Mouse (Mus musculus) forebrain, embryonic 10.5 days (tissue): Measurements from ENCODE around the gene Nup107. TPM values are rescaled to one million over a fixed set of nuclear protein-coding genes. Genes with fewer than 3 reads are reported as not detected.
"Not testable (repeated sequence)": the region's sequence is repeated elsewhere in the genome, so short reads cannot be mapped to it uniquely, and the experiment has no call there.

Experiments
- DNase-seq: peaks from one replicate; pipeline ENCODE4 v3.0.0-alpha.2; 2017; ENCODE audit warnings: low spot score; ENCODE audit errors: extremely low spot score
- H3K27ac ChIP-seq: fragments of 300-500 bp; sonication (generic); 2 replicates; pipeline ENCODE4 v1.5.1; 2016; ENCODE audit warnings: mild to moderate bottlenecking
- H3K27me3 ChIP-seq: fragments of 300-500 bp; sonication (generic); 2 replicates; pipeline ENCODE4 v1.6.1; 2016; ENCODE audit warnings: mild to moderate bottlenecking; ENCODE audit not compliant: poor library complexity, severe bottlenecking
- H3K36me3 ChIP-seq: fragments of 300-500 bp; sonication (generic); replicated peaks from 2 replicates; pipeline ENCODE4 v1.6.1; 2016; ENCODE audit warnings: mild to moderate bottlenecking, moderate library complexity
- H3K4me1 ChIP-seq: fragments of 300-500 bp; sonication (generic); 2 replicates; pipeline ENCODE4 v1.6.1; 2016
- H3K4me3 ChIP-seq: fragments of 300-500 bp; sonication (generic); 2 replicates; pipeline ENCODE4 v1.5.1; 2016; ENCODE audit warnings: mild to moderate bottlenecking, moderate library complexity
- H3K9me3 ChIP-seq: fragments of 300-500 bp; sonication (generic); 2 replicates; pipeline ENCODE4 v1.6.1; 2016; ENCODE audit warnings: mild to moderate bottlenecking, moderate library complexity
- WGBS: fragments of 180-500 bp; shearing (Covaris S2); methylation state at CpG from one replicate; pipeline ENCODE4 v1.1.7; 2016; 5-methylcytosine and 5-hydroxymethylcytosine counted together
- polyA plus RNA-seq: library from polyadenylated mRNA; unstranded; fragments of >200 nt; fragmentation: Nextera tagmentation; extraction: Ambion mirVana; gene quantifications from 2 replicates; pipeline ENCODE4 v1.2.1, GENCODE M21; 2016

Gene Nup107
- polyA plus RNA-seq, 1 experiment from 2014 or later, result 113 TPM

- Histone ChIP-seq H3K9me3 (no peaks in the 10 kb centered on the region), H3K4me1 (peaks cover 21% of the 10 kb centered on the region), H3K36me3 (peaks cover 64% of the 10 kb centered on the region), H3K27ac (no peak overlapping the region), H3K27me3 (no peaks in the 10 kb centered on the region), H3K4me3 (no peak overlapping the region)
- no peak for DNase-seq
- WGBS, result 91% methylated on average over 7 of the region's 7 CpGs
Observed at GRCm38 (mm10) chr10:117747711-117748110, 44.8 kb downstream of the Nup107 start.

- H3K9me3 ChIP-seq, result no peaks in the 10 kb centered on the region
- H3K4me3 ChIP-seq, result peak within 1 kb of the TSS; percentile 67
- peaks cover 59% of the 10 kb centered on the region for H3K36me3 ChIP-seq
- peak within 1 kb of the TSS; percentile 73 for H3K27ac ChIP-seq
- H3K4me1 ChIP-seq, result peaks cover 21% of the 10 kb centered on the region
- DNase-seq, result peak; percentile 92
- 14% methylated on average over 45 of the region's 46 CpGs for WGBS
- no peaks in the 10 kb centered on the region for H3K27me3 ChIP-seq
Observed at GRCm38 (mm10) chr10:117746297-117746883, 46.1 kb downstream of the Nup107 start, which contains the start of gene Slc35e3. Gene Slc35e3 (minus strand): TSS chr10:117746365.

GRCm38 (mm10) chr10:117745570-117746296 is 46.8 kb downstream of the Nup107 start:
- H3K9me3 ChIP-seq, H3K27me3 ChIP-seq: not testable (repeated sequence)
- peaks cover 56% of the 10 kb centered on the region for H3K36me3 ChIP-seq
- WGBS, result 2% methylated on average over 14 of the region's 46 CpGs
- peak overlapping the region; percentile 73 for H3K27ac ChIP-seq
- DNase-seq, result peak; percentile 41
- peak overlapping the region; percentile 67 for H3K4me3 ChIP-seq
- H3K4me1 ChIP-seq, result peaks cover 21% of the 10 kb centered on the region

GRCm38 (mm10) chr10:117743917-117744316 is 48.6 kb downstream of the Nup107 start:
- 88% methylated on average over 4 of the region's 4 CpGs for WGBS
- Histone ChIP-seq H3K9me3 (no peaks in the 10 kb centered on the region), H3K4me3 (no peak overlapping the region), H3K36me3 (peaks cover 56% of the 10 kb centered on the region), H3K4me1 (peaks cover 21% of the 10 kb centered on the region), H3K27ac (no peak overlapping the region), H3K27me3 (no peaks in the 10 kb centered on the region)
- no peak for DNase-seq

GRCm38 (mm10) chr10:117743182-117743581 is 49.3 kb downstream of the Nup107 start:
- H3K4me1 ChIP-seq, result peaks cover 21% of the 10 kb centered on the region
- H3K36me3 ChIP-seq, result peaks cover 56% of the 10 kb centered on the region
- H3K9me3 ChIP-seq, result no peaks in the 10 kb centered on the region
- no peak overlapping the region for H3K4me3 ChIP-seq
- 90% methylated on average over 2 of the region's 2 CpGs for WGBS
- no peak overlapping the region for H3K27ac ChIP-seq
- no peak for DNase-seq
- H3K27me3 ChIP-seq, result no peaks in the 10 kb centered on the region

GRCm38 (mm10) chr10:117742618-117743017 is 49.9 kb downstream of the Nup107 start:
- DNase-seq, result no peak
- Histone ChIP-seq H3K4me1 (peaks cover 21% of the 10 kb centered on the region), H3K36me3 (peaks cover 56% of the 10 kb centered on the region), H3K27me3 (no peaks in the 10 kb centered on the region), H3K27ac (no peak overlapping the region), H3K4me3 (no peak overlapping the region), H3K9me3 (no peaks in the 10 kb centered on the region)
- WGBS, result 94% methylated on average over 4 of the region's 4 CpGs

GRCm38 (mm10) chr10:117741698-117742475 is 50.6 kb downstream of the Nup107 start:
- Histone ChIP-seq H3K9me3 (no peaks in the 10 kb centered on the region), H3K36me3 (peaks cover 60% of the 10 kb centered on the region), H3K27me3 (no peaks in the 10 kb centered on the region), H3K4me1 (peaks cover 21% of the 10 kb centered on the region), H3K27ac (peak overlapping the region; percentile 15; the same call in 1 of the 2 replicates), H3K4me3 (no peak overlapping the region)
- 88% methylated on average over 15 of the region's 15 CpGs for WGBS
- DNase-seq, result no peak

- H3K27me3 ChIP-seq, result no peaks in the 10 kb centered on the region
- 91% methylated on average over 9 of the region's 9 CpGs for WGBS
- H3K4me1 ChIP-seq, result peaks cover 21% of the 10 kb centered on the region
- H3K4me3 ChIP-seq, result no peak overlapping the region
- no peaks in the 10 kb centered on the region for H3K9me3 ChIP-seq
- no peak overlapping the region for H3K27ac ChIP-seq
- DNase-seq, result no peak
- H3K36me3 ChIP-seq, result peaks cover 69% of the 10 kb centered on the region
Observed at GRCm38 (mm10) chr10:117740921-117741320, 51.6 kb downstream of the Nup107 start.

GRCm38 (mm10) chr10:117740171-117740570 is 52.3 kb downstream of the Nup107 start:
- Histone ChIP-seq H3K27ac (no peak overlapping the region), H3K4me3 (no peak overlapping the region), H3K9me3 (no peaks in the 10 kb centered on the region), H3K4me1 (peaks cover 17% of the 10 kb centered on the region), H3K27me3 (no peaks in the 10 kb centered on the region), H3K36me3 (peaks cover 75% of the 10 kb centered on the region)
- no peak for DNase-seq
- 95% methylated on average over 10 of the region's 10 CpGs for WGBS

GRCm38 (mm10) chr10:117739648-117739948 is 52.9 kb downstream of the Nup107 start:
- DNase-seq, result no peak
- Histone ChIP-seq H3K36me3 (peaks cover 75% of the 10 kb centered on the region), H3K27me3 (no peaks in the 10 kb centered on the region), H3K4me3 (no peak overlapping the region), H3K27ac (no peak overlapping the region), H3K4me1 (peaks cover 12% of the 10 kb centered on the region), H3K9me3 (no peaks in the 10 kb centered on the region)
- 97% methylated on average over 6 of the region's 6 CpGs for WGBS

GRCm38 (mm10) chr10:117738928-117739647 is 53.4 kb downstream of the Nup107 start:
- H3K9me3 ChIP-seq, result no peaks in the 10 kb centered on the region
- DNase-seq, result no peak
- H3K36me3 ChIP-seq, result peaks cover 74% of the 10 kb centered on the region
- no peak overlapping the region for H3K4me3 ChIP-seq
- H3K27me3 ChIP-seq, result no peaks in the 10 kb centered on the region
- 92% methylated on average over 15 of the region's 15 CpGs for WGBS
- H3K27ac ChIP-seq, result no peak overlapping the region
- peaks cover 6% of the 10 kb centered on the region for H3K4me1 ChIP-seq

GRCm38 (mm10) chr10:117738140-117738921 is 54.2 kb downstream of the Nup107 start:
- Histone ChIP-seq H3K27me3 (no peaks in the 10 kb centered on the region), H3K4me3 (no peak overlapping the region), H3K36me3 (peaks cover 67% of the 10 kb centered on the region), H3K27ac (no peak overlapping the region), H3K4me1 (no peaks in the 10 kb centered on the region), H3K9me3 (no peaks in the 10 kb centered on the region)
- WGBS, result 85% methylated on average over 13 of the region's 13 CpGs
- DNase-seq, result no peak
